Mouse (Mus musculus) NIH3T3 (cell line): ENCODE results near the gene Acap1.

Experiments used
- DNase-seq: peaks from one replicate; pipeline ENCODE4 v3.0.0-alpha.2; 2012; ENCODE audit warnings: low read depth

The Acap1 gene

GRCm38 (mm10) chr11:69904311-69904710, 9.0 kb upstream of the Acap1 start:
- no peak for DNase-seq

GRCm38 (mm10) chr11:69902972-69903371, 7.6 kb upstream of the Acap1 start:
- DNase-seq = no peak

DNA sequence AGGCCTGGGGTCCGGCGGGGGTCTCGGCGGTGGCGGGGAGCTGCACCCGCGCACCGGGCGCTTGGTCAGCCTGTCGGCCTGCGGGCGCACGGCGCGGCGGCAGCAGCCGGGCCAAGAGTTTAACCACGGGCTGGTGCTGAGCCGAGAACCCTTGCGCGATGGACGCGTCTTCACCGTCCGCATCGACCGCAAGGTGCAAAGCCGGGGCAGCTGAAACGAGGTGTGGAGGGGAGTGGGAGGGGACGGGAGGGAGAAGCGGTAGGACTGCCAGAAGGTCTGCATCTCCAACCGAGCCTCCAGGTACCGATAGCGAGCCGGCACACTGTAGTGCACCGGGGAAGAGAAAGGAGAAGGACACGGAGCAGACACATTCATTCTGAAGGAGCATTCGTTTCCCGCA, 6.7 kb upstream of the Acap1 start:
- DNase-seq = peak; percentile 41

GRCm38 (mm10) chr11:69901406-69901846, 6.1 kb upstream of the Acap1 start:
- DNase-seq = peak; percentile 97

DNA sequence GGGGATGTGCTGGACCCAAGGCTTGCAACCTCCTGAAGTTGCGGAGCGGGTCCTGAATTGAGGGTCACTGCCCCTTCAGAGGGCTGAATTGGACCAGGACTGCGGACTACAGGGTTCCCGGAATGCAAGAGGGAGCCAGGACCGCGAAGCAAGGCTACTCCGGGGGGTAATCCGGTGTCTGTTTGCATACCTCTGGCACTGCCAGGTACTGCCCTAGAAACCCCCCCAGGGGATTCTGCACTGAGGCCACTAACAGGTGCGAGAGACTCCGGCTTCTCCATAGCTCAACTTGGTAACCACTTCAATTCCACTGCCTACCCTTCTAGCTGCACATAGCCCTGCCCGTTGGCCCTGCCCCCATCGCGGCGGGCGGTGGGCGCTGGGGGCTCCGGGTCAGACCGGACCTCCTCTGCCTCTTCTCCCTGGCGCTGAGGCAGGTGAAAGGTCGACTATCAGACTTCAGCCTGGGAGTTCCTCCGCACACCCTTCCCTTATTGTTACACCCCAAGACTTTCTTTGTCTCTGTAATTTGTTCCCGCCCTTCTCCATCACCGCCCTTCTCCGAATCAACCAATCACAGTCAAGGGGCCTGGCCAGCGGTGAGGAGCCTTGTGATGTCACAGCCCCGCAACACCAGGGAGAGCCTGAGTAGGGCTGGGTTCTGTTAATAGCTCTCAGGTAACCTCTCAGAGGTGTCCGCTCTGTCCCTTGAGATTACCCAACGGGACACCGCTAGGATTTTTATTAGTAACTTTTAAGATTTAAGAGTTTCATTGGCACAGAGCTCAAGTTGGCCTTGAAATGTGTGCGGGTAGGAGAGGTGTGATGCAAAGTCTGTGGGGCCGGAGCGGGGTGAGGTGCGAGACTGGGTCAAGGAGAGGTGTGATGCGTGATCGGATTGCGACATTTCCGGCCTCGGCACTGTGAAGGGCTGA, 5.4 kb upstream of the Acap1 start, which contains the start of the genes 2810408A11Rik and Neurl4:
Gene 2810408A11Rik (minus strand): TSS at position 517 of the 935 bp plus-strand sequence.
Gene Neurl4 (plus strand): TSS at position 602 of the 935 bp plus-strand sequence.
- DNase-seq = peak; percentile 95

- DNase-seq = no peak
These were observed 4.5 kb upstream of the Acap1 start for GRCm38 (mm10) chr11:69899870-69900269.

GRCm38 (mm10) chr11:69894671-69895070, 668 bp downstream of the Acap1 start:
- DNase-seq = no peak

- DNase-seq = no peak
These were observed 3.9 kb downstream of the Acap1 start for GRCm38 (mm10) chr11:69891482-69891881.

DNA sequence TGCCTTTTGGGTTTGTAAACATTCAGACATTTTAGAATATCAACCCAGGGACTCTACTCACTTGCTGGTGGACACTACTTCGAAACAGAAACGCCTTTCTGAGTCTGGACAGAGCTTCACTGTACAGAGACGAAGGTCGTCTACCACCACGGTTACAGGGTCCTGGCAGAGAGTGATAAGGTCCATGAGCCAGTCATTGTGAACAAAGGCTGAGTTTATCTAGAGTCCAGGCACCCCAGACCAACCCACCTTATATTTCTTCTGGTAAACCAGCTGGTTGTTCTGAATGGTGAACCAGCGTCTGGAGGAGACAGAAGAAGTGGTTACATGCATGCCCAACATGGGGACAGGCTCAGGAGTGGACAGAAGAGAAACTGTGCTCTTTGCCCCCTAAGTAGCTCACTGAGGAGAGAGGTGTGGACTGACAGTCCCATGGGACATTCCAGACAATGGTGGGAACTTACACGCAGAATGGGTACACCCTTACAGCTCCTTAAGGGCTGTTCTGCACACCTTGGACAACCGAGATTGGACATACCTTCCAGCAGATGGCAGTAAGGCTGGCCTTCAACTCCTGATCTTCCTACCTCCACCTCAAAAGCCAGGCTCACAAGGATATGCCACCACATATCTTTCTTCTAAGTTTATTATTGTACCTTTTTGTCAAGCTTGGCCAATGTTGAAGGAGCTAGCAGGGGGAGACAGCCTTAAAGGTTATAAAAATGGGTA, 8.3 kb downstream of the Acap1 start:
- DNase-seq = peak; percentile 29

GRCm38 (mm10) chr11:69884663-69885062, 10.7 kb downstream of the Acap1 start:
- DNase-seq = no peak

- DNase-seq = no peak
These were observed 11.1 kb downstream of the Acap1 start for GRCm38 (mm10) chr11:69884240-69884639.

DNA sequence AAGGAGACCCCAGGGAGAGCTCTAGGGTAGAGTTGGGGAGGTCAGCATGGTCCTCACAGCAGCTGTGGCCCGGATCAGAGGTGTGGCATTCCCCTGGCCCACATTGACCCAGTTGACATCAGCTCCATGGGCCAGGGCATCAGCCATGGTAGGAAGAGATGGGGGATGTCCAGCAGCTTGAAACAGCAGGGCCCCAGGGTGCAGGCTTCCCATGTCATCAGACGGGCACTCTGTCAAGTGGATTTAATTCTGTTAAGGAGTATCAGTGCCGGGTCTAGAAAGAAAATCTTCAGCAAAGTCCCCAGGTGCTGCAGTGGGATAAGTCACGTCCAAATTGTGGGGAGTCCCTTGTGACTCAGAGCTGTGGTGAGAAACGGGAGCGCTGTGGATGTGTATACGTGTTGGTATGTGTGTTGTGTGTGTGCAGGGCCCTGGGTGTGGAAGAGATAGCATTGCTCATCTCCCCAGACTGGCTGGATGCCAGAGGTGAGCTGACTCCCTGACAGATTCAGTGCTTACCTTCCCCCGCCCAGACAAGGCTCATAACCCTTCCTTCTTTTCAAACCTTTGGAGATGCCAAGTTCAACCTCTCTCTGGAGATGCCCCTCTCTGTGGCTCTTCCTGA, 11.7 kb downstream of the Acap1 start:
- DNase-seq = peak; percentile 44

DNA sequence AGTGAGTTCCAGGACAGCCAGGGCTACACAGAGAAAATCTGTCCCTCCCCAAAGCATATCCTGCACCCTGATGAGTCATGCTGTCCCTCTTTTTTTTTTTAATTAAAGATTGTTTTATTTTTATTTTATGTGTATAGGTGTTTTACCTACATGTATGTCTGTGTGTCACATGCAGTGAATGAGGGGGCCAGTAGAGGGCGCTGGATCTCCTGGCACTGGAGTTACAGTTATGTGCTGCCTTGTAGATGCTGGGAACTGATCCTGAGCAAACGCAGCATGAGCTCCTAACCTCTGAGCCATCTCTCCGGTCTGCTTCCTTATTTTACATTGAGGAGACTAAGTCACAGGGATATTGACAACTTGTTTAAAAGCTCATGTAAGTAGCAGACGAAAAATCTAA, 12.3 kb downstream of the Acap1 start:
- peak; percentile 50 for DNase-seq

DNA sequence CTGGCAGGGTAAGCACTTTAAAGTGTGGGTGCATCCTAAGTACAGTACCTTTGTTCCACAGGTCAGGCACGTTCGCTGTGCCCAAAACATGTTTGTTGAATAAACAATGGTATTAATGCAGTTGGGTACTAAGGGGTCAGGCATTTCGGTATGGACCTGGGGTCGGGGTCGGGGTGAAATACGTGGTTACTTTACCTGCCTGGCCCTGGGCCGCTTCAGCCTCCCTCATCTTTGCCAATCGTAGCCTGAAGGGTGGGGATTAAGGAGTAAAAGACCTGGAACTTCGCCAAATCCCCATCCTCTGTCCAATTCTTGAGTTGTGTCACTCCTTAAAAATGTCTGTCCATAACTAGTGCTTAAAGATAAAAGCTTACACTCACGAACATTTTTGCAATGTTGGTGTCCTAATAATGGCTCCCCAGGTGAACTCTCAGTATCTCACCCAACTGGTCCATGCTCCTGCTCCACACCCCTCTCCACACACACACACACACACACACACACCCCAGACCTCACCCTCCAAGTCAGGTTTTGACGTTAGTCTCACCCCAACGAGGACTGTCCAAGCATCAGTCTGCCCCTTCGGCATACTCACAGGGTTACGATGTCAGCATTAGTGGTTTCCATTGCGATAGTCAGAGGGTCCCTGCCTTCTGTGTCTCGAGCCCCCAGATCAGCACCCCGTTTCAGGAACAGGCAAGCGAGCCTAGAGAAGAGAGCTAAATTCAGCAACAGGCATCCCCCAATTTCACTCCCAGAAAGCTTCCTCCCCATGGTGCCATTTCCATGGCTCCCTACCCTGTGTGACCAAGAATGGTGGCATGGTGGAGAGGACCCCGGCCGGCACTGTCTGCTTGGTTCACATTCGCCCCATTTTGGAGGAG, 13.3 kb downstream of the Acap1 start:
- DNase-seq = no peak

- DNase-seq = peak; percentile 80
These were observed 14.3 kb downstream of the Acap1 start, which contains the start of gene Kctd11 for GRCm38 (mm10) chr11:69880853-69881603. Gene Kctd11, minus strand, starts transcription at chr11:69881406.

- DNase-seq = peak; percentile 88
These were observed 14.9 kb downstream of the Acap1 start for GRCm38 (mm10) chr11:69880506-69880852.

GRCm38 (mm10) chr11:69879711-69880110, 15.6 kb downstream of the Acap1 start:
- DNase-seq = no peak

DNA sequence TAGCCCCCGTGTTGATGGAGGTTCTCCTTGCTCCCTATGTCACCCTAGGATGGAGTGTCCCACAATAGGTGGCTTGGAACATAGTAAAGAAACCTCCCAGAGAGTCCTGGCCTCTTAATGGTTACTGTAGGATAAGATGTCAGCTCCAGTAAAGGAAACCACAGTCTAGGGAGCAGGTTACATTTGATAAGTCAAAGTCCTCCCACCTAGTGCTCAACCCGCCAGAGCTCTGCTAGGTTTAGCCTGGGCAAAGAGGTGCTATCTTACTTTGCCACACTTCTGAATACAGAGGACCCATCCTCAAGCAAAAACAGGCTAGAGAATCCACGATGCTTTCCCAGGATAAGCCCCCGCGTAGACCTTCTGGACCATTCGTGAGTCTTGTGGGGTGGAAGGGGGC, 16.4 kb downstream of the Acap1 start:
- no peak for DNase-seq

- peak; percentile 41 for DNase-seq
These were observed 16.9 kb downstream of the Acap1 start for GRCm38 (mm10) chr11:69878399-69878798.

DNA sequence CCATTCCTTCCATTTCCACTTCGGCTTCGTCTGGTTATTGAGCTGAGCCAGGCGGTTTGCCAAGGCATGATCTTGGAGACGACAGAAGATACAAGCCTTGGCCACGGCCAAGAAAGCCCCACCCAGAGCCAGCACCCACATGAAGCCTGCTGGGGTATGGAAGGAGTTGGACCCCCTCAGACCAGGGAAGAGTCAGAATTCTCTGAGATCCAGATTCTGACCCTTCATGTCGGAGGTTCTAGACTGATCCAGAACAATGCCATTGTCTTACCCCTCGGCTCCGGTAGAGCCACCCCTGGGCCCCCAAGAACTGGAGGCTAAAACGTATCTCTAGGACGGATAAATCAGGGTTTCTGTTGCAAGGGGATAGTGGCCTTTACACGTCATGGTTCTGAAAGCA, 17.5 kb downstream of the Acap1 start, which contains the start of gene Tmem95:
Gene Tmem95 (minus strand): TSS at position 141 of the 400 bp plus-strand sequence.
- DNase-seq = no peak
